Comparison of ENCODE assay signal across 19 mouse cellular contexts in the genomic region with DNA sequence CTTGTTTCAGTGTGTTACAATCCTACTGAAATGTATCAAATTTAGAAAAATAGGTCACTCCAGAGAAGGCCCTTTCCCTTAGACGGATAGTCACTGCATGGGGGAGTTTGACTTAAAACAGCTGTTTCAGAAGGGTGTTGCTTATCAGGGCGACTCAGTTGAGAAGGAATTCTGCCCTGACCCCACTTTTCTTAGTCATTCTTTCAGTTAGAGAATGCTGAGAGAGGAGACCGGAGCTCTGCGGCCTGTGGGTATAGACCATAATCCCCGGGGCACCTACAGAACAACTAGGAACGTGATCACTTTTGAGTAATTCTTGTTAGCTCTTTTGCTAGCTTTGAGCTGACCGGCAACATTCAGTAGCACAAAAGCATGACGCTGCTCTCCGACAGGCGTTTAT.
A peak's percentile ranks its signal among the peaks of the same experiment; 100 is the strongest.
DNase-seq lines count a peak whose midpoint lies in the region; ATAC-seq lines count a peak whose summit lies in the region.
"Had no signal": no experiment of that assay in that cellular context is flagged by ENCODE, and none has a peak within 500 bp of the region (broad histone marks: within the 10 kb centered on the region; RNA-seq: fewer than 3 reads in every experiment).

No protein-coding gene starts in this region.

- no peak overlapping the region for H3K9ac ChIP-seq in kidney, embryonic 16.5 days (replicated peaks; ENCODE audit: low read length)
- H3K9ac ChIP-seq in forebrain, embryonic 13.5 days = no peak overlapping the region
- H3K9ac ChIP-seq: embryonic facial prominence, embryonic 15.5 days; midbrain, embryonic 12.5 days; neural tube, embryonic 12.5 days had no signal

- peak; percentile 38 to 50 for DNase-seq in heart, adult 18-20 months
- DNase-seq in heart, embryonic 10.5 days (ENCODE audit: low spot score) = no peak
- no peak for DNase-seq in kidney, adult 8-10 months
- DNase-seq in lung, postnatal 10 days = peak; percentile 22
- no peak for DNase-seq in lung, postnatal 36 days
- DNase-seq: cerebellum, adult 2 months; cerebellum, postnatal 36 days; left cerebral cortex, postnatal 4 days; liver; thymus, postnatal 25 days had no signal

- H3K27me3 ChIP-seq in heart, embryonic 10.5 days (ENCODE audit: insufficient read depth, poor library complexity, severe bottlenecking) = no peaks in the 10 kb centered on the region
- H3K27me3 ChIP-seq in kidney, embryonic 16.5 days (ENCODE audit: insufficient read depth, low read length) = no peaks in the 10 kb centered on the region
- no peaks in the 10 kb centered on the region for H3K27me3 ChIP-seq in forebrain, embryonic 13.5 days
- H3K27me3 ChIP-seq: CH12.LX; embryonic facial prominence, embryonic 15.5 days; midbrain, embryonic 12.5 days; neural tube, embryonic 12.5 days had no signal

- no peak overlapping the region for H3K4me3 ChIP-seq in heart, embryonic 10.5 days
- no peak overlapping the region for H3K4me3 ChIP-seq in kidney, embryonic 16.5 days (ENCODE audit: low read length)
- H3K4me3 ChIP-seq in forebrain, embryonic 13.5 days = no peak overlapping the region
- H3K4me3 ChIP-seq: embryonic facial prominence, embryonic 15.5 days; layer of hippocampus, adult 2 months; midbrain, embryonic 12.5 days; neural tube, embryonic 12.5 days had no signal

- no peaks in the 10 kb centered on the region for H3K9me3 ChIP-seq in heart, embryonic 10.5 days
- no peaks in the 10 kb centered on the region for H3K9me3 ChIP-seq in kidney, embryonic 16.5 days (ENCODE audit: low read length)
- H3K9me3 ChIP-seq in forebrain, embryonic 13.5 days (replicated peaks) = no peaks in the 10 kb centered on the region
- H3K9me3 ChIP-seq: embryonic facial prominence, embryonic 15.5 days; midbrain, embryonic 12.5 days; neural tube, embryonic 12.5 days had no signal

- H3K4me2 ChIP-seq in kidney, embryonic 16.5 days (replicated peaks; ENCODE audit: low read depth, low read length) = no peak overlapping the region
- H3K4me2 ChIP-seq in forebrain, embryonic 13.5 days = no peak overlapping the region
- H3K4me2 ChIP-seq: embryonic facial prominence, embryonic 15.5 days; midbrain, embryonic 12.5 days; neural tube, embryonic 12.5 days had no signal

- no peak overlapping the region for H3K27ac ChIP-seq in heart, embryonic 10.5 days
- no peak overlapping the region for H3K27ac ChIP-seq in kidney, embryonic 16.5 days (ENCODE audit: low read length)
- no peak overlapping the region for H3K27ac ChIP-seq in forebrain, embryonic 13.5 days
- H3K27ac ChIP-seq: embryonic facial prominence, embryonic 15.5 days; layer of hippocampus, adult 2 months; midbrain, embryonic 12.5 days; neural tube, embryonic 12.5 days had no signal

- 68% methylated on average over 10 of the region's 10 CpGs for WGBS in heart, embryonic 10.5 days
- WGBS in kidney, embryonic 16.5 days = 46% methylated on average over 10 of the region's 10 CpGs
- 73% methylated on average over 10 of the region's 10 CpGs for WGBS in forebrain, embryonic 13.5 days

- 0 out of 2 replicates have a peak, but pooled peaks have one; percentile 31 for ATAC-seq in kidney, embryonic 16.5 days (ENCODE audit: low FRiP score, low TSS enrichment)
- no peak for ATAC-seq in forebrain, embryonic 13.5 days
- ATAC-seq: hindbrain, embryonic 16.5 days; intestine, embryonic 16.5 days had no signal

- no peaks in the 10 kb centered on the region for H3K36me3 ChIP-seq in heart, embryonic 10.5 days
- no peaks in the 10 kb centered on the region for H3K36me3 ChIP-seq in kidney, embryonic 16.5 days (ENCODE audit: insufficient read depth, low read length)
- no peaks in the 10 kb centered on the region for H3K36me3 ChIP-seq in forebrain, embryonic 13.5 days (ENCODE audit: poor library complexity, severe bottlenecking)
- H3K36me3 ChIP-seq: embryonic facial prominence, embryonic 15.5 days; midbrain, embryonic 12.5 days; neural tube, embryonic 12.5 days had no signal

- 0 out of 2 replicates have a peak, but pooled peaks cover 3% of the 10 kb centered on the region for H3K4me1 ChIP-seq in heart, embryonic 10.5 days
- H3K4me1 ChIP-seq in kidney, embryonic 16.5 days (ENCODE audit: insufficient read depth, low read length) = peaks cover 3% of the 10 kb centered on the region; the same call in 1 of the 2 replicates
- H3K4me1 ChIP-seq in forebrain, embryonic 13.5 days = no peaks in the 10 kb centered on the region
- H3K4me1 ChIP-seq: embryonic facial prominence, embryonic 15.5 days; midbrain, embryonic 12.5 days; neural tube, embryonic 12.5 days had no signal

Comparison
In these comparisons a context has a peak if more than half of its experiments do, and no peak if none do; other contexts are left out.
1. DNase-seq: peak in heart, adult 18-20 months (2 of 2) and lung, postnatal 10 days (single experiment); none in heart, embryonic 10.5 days (single experiment), kidney, adult 8-10 months (0 of 2) and lung, postnatal 36 days (single experiment).